Mouse (Mus musculus) neural tube, embryonic 11.5 days (tissue): ENCODE measurements around the gene Glt1d1. TPM values are rescaled to one million over a fixed set of nuclear protein-coding genes. Genes with fewer than 3 reads are reported as not detected.
A peak's percentile ranks its signal among the peaks of the same experiment; 100 is the strongest.

Experiments used
- ATAC-seq: fragments of 200-750 bp; cut with Nextera tagmentation; 2 replicates; pipeline ENCODE4 v1.8.0; 2017; ENCODE audit warnings: moderate number of reproducible peaks, mild to moderate bottlenecking, moderate TSS enrichment, moderate library complexity; ENCODE audit not compliant: insufficient read depth, low FRiP score, low TSS enrichment
- DNase-seq: peaks from one replicate; pipeline ENCODE4 v3.0.0-alpha.2; 2015; ENCODE audit warnings: low spot score
- H3K27ac ChIP-seq: fragments of 300-500 bp; sonication (generic); 2 replicates; pipeline ENCODE4 v1.5.1; 2014; ENCODE audit warnings: low read depth, mild to moderate bottlenecking, low read length
- H3K27me3 ChIP-seq: fragments of 300-500 bp; sonication (generic); 2 replicates; pipeline ENCODE4 v1.6.1; 2014; ENCODE audit warnings: mild to moderate bottlenecking, low read length, mixed read lengths; ENCODE audit not compliant: control insufficient read depth, insufficient read depth
- H3K36me3 ChIP-seq: fragments of 300-500 bp; sonication (generic); 2 replicates; pipeline ENCODE4 v1.6.1; 2014; ENCODE audit warnings: mild to moderate bottlenecking, low read length, moderate library complexity, mixed read lengths; ENCODE audit not compliant: control insufficient read depth, insufficient read depth
- H3K4me1 ChIP-seq: fragments of 300-500 bp; sonication (generic); 2 replicates; pipeline ENCODE4 v1.6.1; 2014; ENCODE audit warnings: low read length, mixed read lengths; ENCODE audit not compliant: control insufficient read depth, insufficient read depth
- H3K4me2 ChIP-seq: fragments of 300-500 bp; sonication (generic); 2 replicates; pipeline ENCODE4 v1.6.1; 2014; ENCODE audit warnings: low read depth, mild to moderate bottlenecking, moderate library complexity
- H3K4me3 ChIP-seq: fragments of 300-500 bp; sonication (generic); 2 replicates; pipeline ENCODE4 v1.5.1; 2014; ENCODE audit warnings: low read depth, low read length
- H3K9ac ChIP-seq: fragments of 300-500 bp; sonication (generic); 2 replicates; pipeline ENCODE4 v1.6.1; 2014; ENCODE audit warnings: mild to moderate bottlenecking, low read length
- H3K9me3 ChIP-seq: fragments of 300-500 bp; sonication (generic); 2 replicates; pipeline ENCODE4 v1.6.1; 2016; ENCODE audit warnings: low read length; ENCODE audit not compliant: control insufficient read depth
- whole genome bisulfite sequencing: fragments of 180-500 bp; shearing (Covaris S2); extraction: QIAGEN DNeasy Blood & Tissue Kit; methylation state at CpG from one replicate; pipeline ENCODE4 v1.1.7; 2014; 5-methylcytosine and 5-hydroxymethylcytosine counted together
- polyA plus RNA-seq: library from polyadenylated mRNA; unstranded; fragments of >200 nt; fragmentation: Nextera tagmentation; extraction: Ambion mirVana; gene quantifications from 2 replicates; pipeline ENCODE4 v1.2.1, GENCODE M21; 2014

Gene Glt1d1
- polyA plus RNA-seq, 1 experiment from 2014 or later: 1.1 TPM

DNA sequence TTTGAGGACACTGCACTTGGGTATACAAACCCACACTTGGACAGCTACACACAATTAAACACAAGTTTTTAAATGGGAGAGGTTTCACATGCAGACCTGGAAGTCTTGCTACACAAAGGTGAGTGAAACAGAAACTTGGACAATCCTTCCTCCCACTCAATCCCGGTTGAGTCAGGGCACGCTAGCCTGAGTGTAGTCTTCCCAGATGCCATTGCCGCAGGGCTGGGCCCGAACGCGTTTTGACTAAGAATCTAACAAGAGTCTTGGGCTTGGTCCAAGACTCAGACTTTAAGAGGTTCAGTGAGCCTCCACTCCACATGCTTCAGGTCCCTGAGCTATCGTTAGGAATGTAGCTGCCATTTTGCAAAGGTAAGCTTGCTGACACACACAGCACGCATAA, 11.7 kb upstream of the Glt1d1 start:
- 87% methylated on average over 8 of the region's 8 CpGs for WGBS
- H3K9ac ChIP-seq: no peak overlapping the region
- no peak overlapping the region for H3K4me2 ChIP-seq
- ATAC-seq (no peak), DNase-seq (no peak)
- H3K36me3 ChIP-seq: no peaks in the 10 kb centered on the region
- peaks cover 10% of the 10 kb centered on the region for H3K4me1 ChIP-seq
- H3K9me3 ChIP-seq: no peaks in the 10 kb centered on the region
- H3K27me3 ChIP-seq: no peaks in the 10 kb centered on the region
- H3K27ac ChIP-seq: no peak overlapping the region
- no peak overlapping the region for H3K4me3 ChIP-seq

DNA sequence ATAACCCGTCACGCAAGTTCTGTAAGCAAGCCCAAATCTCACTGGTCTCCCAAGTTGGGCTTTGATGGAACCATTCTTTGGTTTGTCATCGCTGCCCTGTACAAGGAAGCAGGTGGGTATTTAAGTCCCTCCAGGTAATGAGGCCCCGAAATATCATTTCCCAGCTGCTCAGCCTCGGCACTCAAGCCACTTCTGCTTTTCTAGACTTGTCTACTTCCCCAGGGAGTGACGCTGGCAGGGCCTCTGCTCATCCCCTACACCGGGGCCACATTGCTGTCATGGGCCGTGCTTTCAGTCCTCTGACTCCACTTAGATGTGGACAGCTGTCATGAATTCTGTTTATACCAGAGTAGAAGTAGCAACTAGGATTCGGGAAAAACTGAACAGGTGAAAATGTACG, 11.0 kb upstream of the Glt1d1 start:
- ATAC-seq (no peak), DNase-seq (no peak)
- Histone ChIP-seq H3K4me3 (no peak overlapping the region), H3K9ac (no peak overlapping the region), H3K4me1 (peaks cover 3% of the 10 kb centered on the region), H3K9me3 (no peaks in the 10 kb centered on the region), H3K36me3 (no peaks in the 10 kb centered on the region), H3K27ac (no peak overlapping the region), H3K27me3 (no peaks in the 10 kb centered on the region), H3K4me2 (no peak overlapping the region)
- WGBS: 82% methylated on average over 10 of the region's 10 CpGs

DNA sequence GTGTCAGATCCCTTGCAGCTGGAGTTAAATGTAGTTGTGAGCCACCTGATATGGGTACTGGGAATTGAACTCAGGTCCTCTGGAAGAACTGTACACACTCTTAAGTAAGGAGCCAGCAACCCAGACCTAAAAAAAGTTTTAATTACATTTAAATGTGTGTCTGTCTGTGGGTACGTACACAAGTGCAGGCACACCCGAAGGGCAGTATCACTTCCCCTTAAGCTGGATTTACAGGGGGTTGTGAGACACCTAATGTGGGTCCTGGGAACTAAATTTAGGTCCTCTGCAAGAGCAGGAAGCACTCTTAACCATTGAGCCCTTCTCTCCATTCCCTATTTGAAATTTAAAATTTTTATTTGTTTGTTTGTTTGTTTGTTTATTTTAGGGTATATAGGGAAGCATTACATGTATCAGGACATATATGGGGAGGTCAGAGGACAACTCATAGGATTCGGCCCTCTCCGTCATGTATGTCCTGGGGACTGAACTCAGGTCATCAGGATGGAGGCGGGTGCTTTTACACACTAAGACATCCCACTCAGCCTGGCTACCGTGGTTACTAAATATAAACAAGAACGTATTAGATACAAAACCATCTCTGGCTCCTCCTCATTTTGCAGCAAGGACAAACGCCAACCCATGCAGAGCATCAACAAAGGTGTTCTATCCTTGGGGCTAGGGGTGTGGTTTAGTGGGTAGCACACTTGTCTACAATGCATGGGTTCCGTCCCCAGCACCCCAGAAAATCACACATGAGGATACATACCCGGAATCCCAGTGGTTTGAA, 7.4 kb upstream of the Glt1d1 start:
- Histone ChIP-seq H3K4me1 (no peaks in the 10 kb centered on the region), H3K4me2 (no peak overlapping the region), H3K27ac (no peak overlapping the region), H3K36me3 (no peaks in the 10 kb centered on the region), H3K9ac (no peak overlapping the region), H3K4me3 (no peak overlapping the region), H3K27me3 (no peaks in the 10 kb centered on the region), H3K9me3 (no peaks in the 10 kb centered on the region)
- ATAC-seq (no peak), DNase-seq (no peak)
- WGBS: 81% methylated on average over 10 of the region's 10 CpGs

DNA sequence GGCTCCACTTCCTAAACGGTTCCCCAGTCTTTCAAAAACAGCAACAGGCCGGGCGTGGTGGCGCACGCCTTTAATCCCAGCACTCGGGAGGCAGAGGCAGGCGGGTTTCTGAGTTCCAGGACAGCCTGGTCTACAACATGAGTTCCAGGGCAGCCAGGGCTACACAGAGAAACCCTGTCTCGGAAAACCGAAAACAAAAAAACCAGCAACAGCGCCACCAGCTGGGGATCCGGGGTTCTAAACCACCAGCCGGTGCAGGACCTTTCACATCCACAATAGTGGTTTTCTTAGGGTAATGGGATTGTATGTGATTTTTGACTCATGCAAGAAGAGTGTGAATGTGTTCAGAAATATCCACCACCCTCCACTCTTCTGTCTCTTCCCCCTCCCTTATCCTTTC, 4.8 kb upstream of the Glt1d1 start:
- Histone ChIP-seq H3K4me3 (no peak overlapping the region), H3K4me1 (no peaks in the 10 kb centered on the region), H3K27ac (no peak overlapping the region), H3K9ac (no peak overlapping the region), H3K4me2 (no peak overlapping the region), H3K27me3 (no peaks in the 10 kb centered on the region), H3K36me3 (no peaks in the 10 kb centered on the region), H3K9me3 (no peaks in the 10 kb centered on the region)
- ATAC-seq (no peak), DNase-seq (no peak)
- WGBS: 90% methylated on average over 12 of the region's 12 CpGs

DNA sequence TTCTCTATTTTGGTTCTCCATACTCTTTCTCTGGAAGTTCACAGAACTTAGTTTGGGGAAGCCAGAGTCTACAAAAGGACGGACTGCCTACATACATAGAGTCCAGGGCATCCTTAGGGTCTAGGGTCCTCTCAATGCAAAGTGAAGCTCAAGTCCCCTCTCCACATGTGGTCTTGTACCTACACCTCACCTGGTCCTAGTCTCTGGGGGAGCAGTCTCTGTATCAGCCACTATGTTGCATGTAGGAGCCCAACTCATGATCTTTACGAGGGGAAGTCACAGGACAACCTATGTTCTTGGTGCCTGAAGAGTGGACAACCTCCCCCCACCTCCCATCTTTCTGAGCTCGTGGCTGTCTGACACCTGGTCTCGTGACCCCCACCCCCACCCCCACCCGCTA, 391 bp upstream of the Glt1d1 start:
- no peak overlapping the region for H3K27ac ChIP-seq
- ATAC-seq: peak; percentile 31; the same call in 1 of the 2 replicates
- peak overlapping the region; percentile 91 for H3K4me2 ChIP-seq
- DNase-seq: no peak
- peak overlapping the region; percentile 47 for H3K4me3 ChIP-seq
- H3K9me3 ChIP-seq: no peaks in the 10 kb centered on the region
- no peaks in the 10 kb centered on the region for H3K36me3 ChIP-seq
- no peaks in the 10 kb centered on the region for H3K27me3 ChIP-seq
- WGBS: 7% methylated on average over 5 of the region's 5 CpGs
- H3K9ac ChIP-seq: no peak overlapping the region
- H3K4me1 ChIP-seq: no peaks in the 10 kb centered on the region

DNA sequence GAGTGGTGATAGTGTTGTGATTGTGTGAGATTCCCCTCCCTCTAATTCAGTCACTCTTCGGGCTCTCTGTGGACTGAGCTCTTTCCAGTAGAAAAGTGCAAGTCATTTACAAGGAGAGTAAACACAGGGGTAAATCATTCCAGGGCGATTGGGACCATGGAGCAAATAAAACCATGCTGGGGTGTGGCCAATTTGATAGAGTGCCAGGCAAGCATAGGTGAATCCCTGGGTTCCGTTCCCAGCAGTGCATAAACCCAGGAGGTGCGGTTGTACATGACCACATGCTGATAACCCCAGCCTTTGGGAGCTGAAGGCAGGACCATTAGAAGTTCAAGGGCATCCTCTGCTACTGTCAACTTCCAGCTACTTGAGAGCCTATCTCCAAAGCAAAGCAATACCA, 1.1 kb downstream of the Glt1d1 start:
- peak overlapping the region; percentile 91 for H3K4me2 ChIP-seq
- WGBS: 27% methylated on average over 4 of the region's 4 CpGs
- H3K27me3 ChIP-seq: no peaks in the 10 kb centered on the region
- H3K4me3 ChIP-seq: no peak overlapping the region; the same call in 1 of the 2 replicates
- DNase-seq (no peak), ATAC-seq (no peak)
- H3K4me1 ChIP-seq: no peaks in the 10 kb centered on the region
- H3K9me3 ChIP-seq: no peaks in the 10 kb centered on the region
- no peaks in the 10 kb centered on the region for H3K36me3 ChIP-seq
- H3K27ac ChIP-seq: no peak overlapping the region
- H3K9ac ChIP-seq: peak overlapping the region; percentile 73; the same call in 1 of the 2 replicates

DNA sequence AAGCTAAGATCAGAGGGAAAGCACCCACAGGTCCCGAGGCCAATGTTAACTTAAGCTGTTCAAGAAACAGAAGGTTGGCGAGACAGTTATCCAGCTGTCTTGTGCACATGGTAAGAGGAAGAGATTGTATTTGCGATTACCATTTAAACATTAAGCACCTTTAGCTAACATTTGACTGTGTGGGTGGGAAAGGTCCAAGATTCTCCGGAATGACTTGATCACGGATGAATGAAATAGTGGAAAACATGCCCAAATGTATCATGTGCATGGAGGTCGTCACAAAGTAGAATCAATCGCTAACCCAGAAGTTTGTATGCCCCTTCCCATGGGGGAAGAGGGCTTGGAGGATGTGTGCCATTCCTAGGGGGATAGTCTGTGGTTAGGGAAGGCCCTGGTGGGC, 1.6 kb downstream of the Glt1d1 start:
- H3K4me1 ChIP-seq: no peaks in the 10 kb centered on the region
- H3K9me3 ChIP-seq: no peaks in the 10 kb centered on the region
- no peak overlapping the region for H3K9ac ChIP-seq
- 91% methylated on average over 7 of the region's 7 CpGs for WGBS
- H3K4me2 ChIP-seq: no peak overlapping the region
- no peak overlapping the region for H3K27ac ChIP-seq
- no peaks in the 10 kb centered on the region for H3K27me3 ChIP-seq
- H3K36me3 ChIP-seq: no peaks in the 10 kb centered on the region
- no peak overlapping the region for H3K4me3 ChIP-seq
- ATAC-seq (no peak), DNase-seq (no peak)

DNA sequence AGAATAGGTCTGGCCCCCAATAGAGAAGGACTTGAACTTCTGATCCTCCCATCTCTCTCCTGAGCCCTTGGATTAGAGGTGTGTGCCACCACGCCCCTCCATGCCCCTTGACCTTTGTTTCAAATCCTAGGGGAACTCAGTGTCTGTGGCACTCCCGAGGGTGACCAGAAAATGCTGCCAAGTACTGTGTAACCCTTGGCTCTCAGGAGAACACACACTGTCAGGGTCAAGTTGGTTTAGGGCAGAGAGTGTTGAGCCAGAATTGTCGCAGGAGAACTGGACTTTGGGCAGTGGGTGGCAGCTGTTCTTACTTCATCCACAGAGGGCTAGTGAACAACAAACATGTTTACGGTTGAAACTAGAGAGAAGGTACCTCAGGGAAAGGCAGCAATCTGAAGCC, 5.6 kb downstream of the Glt1d1 start:
- ATAC-seq (no peak), DNase-seq (no peak)
- Histone ChIP-seq H3K36me3 (no peaks in the 10 kb centered on the region), H3K4me3 (no peak overlapping the region), H3K27ac (no peak overlapping the region), H3K27me3 (no peaks in the 10 kb centered on the region), H3K4me2 (no peak overlapping the region), H3K9ac (no peak overlapping the region), H3K9me3 (no peaks in the 10 kb centered on the region), H3K4me1 (no peaks in the 10 kb centered on the region)
- 78% methylated on average over 4 of the region's 4 CpGs for WGBS

DNA sequence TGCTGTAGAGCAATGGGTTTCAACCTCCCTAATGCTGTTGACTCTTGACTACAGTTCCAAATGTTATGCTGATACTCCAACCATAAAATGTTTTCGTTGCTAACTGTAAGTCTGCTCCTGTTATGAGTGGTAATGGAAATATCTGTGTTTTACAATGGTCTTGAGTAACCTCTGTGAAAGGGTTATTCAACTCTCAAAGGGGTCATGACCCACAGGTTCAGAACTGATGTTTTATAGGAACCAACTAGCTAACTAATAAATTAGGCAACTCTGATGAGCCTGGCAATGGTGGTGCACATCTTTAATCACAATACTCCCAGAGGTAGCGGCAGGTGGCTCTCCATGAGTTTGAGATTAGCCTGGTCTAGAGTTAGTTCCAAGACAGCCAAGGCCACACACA, 6.1 kb downstream of the Glt1d1 start:
- 89% methylated on average over 2 of the region's 2 CpGs for WGBS

More for the DNA sequence above, 6.1 kb downstream of the Glt1d1 start:
- H3K36me3 ChIP-seq: no peaks in the 10 kb centered on the region
- H3K27ac ChIP-seq: no peak overlapping the region
- H3K9ac ChIP-seq: no peak overlapping the region
- H3K27me3 ChIP-seq: no peaks in the 10 kb centered on the region
- H3K4me1 ChIP-seq: no peaks in the 10 kb centered on the region
- ATAC-seq: no peak
- no peaks in the 10 kb centered on the region for H3K9me3 ChIP-seq
- H3K4me2 ChIP-seq: no peak overlapping the region
- DNase-seq: no peak
- no peak overlapping the region for H3K4me3 ChIP-seq
